Mouse (Mus musculus): ENCODE results near the gene B3galnt1.

The B3galnt1 gene

GRCm38 (mm10) chr3:69598261-69599165, at the start of gene B3galnt1:
TSS of gene B3galnt1 (minus strand) at chr3:69598960.
- in situ Hi-C loops (cut with MboI): no loop called here

- in situ Hi-C loops (cut with MboI): no loop called here
Measured at GRCm38 (mm10) chr3:69634521-69634920, 35.8 kb upstream of the B3galnt1 start.

GRCm38 (mm10) chr3:69633706-69634420, 35.1 kb upstream of the B3galnt1 start:
- in situ Hi-C loops (cut with MboI): no loop called here

DNA sequence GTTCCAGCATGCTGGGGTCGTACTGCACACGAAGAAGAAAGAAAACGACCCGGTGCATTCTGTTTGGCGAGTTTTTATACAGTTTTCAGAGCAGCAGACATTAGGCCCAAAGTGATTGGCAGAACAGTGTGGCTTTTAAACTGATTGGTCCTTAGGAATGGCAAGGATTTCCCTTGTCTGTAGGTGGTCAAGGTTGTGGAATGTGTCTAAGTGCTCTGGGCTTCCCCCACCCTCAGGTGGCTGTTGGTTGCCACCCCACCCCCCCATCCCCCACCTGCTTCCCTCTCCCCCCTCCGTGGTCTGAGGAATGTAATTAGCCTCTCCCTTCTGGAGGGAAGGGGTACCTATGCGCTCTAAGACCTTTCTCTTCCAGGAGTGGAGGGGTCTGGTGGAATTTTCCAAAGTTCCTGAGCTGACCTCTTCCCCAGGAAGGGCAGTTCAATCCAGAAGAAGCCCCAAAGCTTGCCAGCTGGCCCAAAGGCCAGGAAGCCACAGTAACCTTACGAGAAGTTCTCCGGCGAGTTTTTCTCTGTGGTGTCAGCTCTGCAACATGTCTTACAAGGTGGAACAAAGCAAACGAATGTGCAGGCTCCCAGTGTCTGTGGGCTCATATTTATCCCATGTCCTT, 28.3 kb upstream of the B3galnt1 start:
- in situ Hi-C loops (cut with MboI): no loop called here

- in situ Hi-C loops (cut with MboI): no loop called here
Measured at GRCm38 (mm10) chr3:69626213-69626962, 27.6 kb upstream of the B3galnt1 start.

- in situ Hi-C loops (cut with MboI): no loop called here
Measured at GRCm38 (mm10) chr3:69624182-69624581, 25.4 kb upstream of the B3galnt1 start.

- in situ Hi-C loops (cut with MboI): no loop called here
Measured at GRCm38 (mm10) chr3:69607909-69608308, 9.1 kb upstream of the B3galnt1 start.

DNA sequence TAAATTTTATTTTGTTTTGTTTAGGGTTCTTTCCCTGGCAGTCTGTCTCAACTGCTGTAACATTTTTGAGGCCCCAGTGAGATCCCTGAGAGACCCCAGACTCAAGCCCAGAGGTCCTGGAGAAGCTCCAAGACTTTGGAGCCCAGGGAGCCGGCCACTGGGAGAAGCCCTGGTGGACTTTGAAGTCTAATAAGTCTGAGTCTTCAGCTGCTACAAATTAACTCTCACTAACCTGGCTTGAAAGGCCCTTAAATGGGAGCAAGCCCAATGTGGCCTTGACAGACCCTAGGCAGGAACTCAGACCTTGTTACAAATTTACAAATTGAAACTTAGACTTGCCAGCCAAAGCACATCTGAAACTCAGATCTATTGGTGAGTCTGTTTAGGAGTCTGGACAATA, 8.7 kb upstream of the B3galnt1 start:
- in situ Hi-C loops (cut with MboI): no loop called here

GRCm38 (mm10) chr3:69606923-69607322, 8.2 kb upstream of the B3galnt1 start:
- in situ Hi-C loops (cut with MboI): no loop called here

DNA sequence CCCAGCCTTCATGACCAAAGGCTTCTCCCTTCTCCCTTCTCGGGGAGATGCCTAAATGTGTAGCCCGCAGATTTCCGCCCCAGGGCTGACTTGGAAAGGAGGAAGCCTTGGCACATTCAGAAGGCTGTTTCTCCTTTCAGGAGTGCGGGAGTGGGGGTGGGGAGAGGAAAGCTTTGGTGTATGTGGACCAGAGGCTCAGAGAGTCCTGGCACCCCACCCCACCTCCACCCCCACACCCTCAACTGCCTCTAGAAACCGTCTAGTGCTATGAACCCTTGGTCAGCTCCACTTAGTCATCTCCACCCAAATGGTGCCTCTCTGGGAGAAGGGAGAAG, 373 bp upstream of the B3galnt1 start:
- in situ Hi-C loops (cut with MboI): no loop called here

- in situ Hi-C loops (cut with MboI): no loop called here
Measured at GRCm38 (mm10) chr3:69597816-69598215, 944 bp downstream of the B3galnt1 start.

- in situ Hi-C loops (cut with MboI): no loop called here
Measured at GRCm38 (mm10) chr3:69597211-69597610, 1.5 kb downstream of the B3galnt1 start.

GRCm38 (mm10) chr3:69596116-69596515, 2.6 kb downstream of the B3galnt1 start:
- in situ Hi-C loops (cut with MboI): no loop called here

GRCm38 (mm10) chr3:69594071-69594470, 4.7 kb downstream of the B3galnt1 start:
- in situ Hi-C loops (cut with MboI): no loop called here

DNA sequence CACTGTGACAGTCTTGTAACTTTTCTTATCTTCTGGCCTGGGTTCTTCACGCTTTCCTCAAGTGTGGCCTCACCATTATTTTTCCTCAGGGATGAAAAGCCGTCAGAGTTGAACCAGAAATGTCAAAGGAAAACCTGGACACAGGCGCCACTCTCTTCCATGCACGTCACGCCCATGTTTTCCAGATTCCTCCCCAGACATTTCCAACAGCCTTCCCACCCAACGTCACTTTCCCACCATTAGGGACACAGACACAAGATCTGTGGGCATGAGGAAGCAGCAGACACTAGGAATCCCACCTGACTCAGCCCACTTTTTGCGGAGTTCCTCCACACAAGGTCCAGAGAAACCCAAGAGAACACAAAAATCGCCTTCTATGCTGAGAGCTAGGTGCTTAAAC, 5.3 kb downstream of the B3galnt1 start:
- in situ Hi-C loops (cut with MboI): no loop called here

DNA sequence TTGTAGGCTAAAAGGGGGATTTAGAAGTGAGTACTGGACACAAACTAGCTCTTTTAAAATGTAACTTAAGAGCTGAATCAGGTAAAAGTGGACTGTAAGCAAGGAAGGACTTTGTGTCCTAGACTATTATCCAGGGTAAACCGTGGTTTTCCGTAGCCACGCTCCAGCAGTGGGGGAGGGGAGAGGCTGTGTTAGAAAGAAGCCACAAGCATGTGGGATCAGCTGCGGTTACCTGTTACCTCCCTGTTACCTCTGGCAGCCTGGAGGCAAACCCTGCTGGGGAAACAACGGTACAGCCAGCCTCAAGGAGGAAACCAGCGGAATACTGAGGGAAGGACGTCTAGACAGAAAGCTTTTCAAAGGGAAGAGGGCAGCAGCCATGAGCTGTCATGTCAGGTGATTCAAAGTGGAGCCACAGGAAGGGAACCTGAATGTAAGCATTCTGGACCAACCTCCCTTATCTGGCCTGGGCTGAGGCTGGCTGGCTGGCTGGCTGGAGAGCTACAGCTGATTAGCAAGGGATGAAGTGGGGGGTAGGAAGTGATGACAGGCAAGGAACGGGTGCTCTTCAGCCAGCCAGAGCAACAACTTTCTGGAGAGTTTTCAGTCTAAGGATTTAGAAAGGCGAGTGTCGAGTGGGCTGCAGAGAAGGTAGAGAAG, 10.5 kb downstream of the B3galnt1 start:
- in situ Hi-C loops (cut with MboI): no loop called here

- in situ Hi-C loops (cut with MboI): no loop called here
Measured at GRCm38 (mm10) chr3:69583798-69584197, 15.0 kb downstream of the B3galnt1 start.

DNA sequence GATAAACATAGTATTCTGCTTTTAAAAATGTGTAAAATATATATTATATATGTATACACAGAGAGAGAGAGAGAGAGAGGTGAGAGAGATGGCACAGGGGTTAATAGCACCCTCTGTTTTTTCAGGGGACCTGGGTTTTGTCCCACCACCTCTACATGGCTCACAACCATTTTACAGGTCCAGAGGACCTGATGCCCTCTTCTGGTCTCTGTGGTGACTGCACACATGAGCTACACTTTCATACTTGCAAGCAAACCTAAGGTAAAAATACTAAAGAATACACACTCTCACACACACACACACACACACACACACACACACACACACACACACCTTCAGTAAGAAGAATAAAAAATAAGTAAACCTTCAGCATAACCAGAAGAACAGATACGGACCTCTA, 20.0 kb downstream of the B3galnt1 start:
- in situ Hi-C loops (cut with MboI): no loop called here

GRCm38 (mm10) chr3:69576715-69577114, 22.0 kb downstream of the B3galnt1 start:
- in situ Hi-C loops (cut with MboI): no loop called here

- in situ Hi-C loops (cut with MboI): no loop called here
Measured at GRCm38 (mm10) chr3:69575577-69575976, 23.2 kb downstream of the B3galnt1 start.

DNA sequence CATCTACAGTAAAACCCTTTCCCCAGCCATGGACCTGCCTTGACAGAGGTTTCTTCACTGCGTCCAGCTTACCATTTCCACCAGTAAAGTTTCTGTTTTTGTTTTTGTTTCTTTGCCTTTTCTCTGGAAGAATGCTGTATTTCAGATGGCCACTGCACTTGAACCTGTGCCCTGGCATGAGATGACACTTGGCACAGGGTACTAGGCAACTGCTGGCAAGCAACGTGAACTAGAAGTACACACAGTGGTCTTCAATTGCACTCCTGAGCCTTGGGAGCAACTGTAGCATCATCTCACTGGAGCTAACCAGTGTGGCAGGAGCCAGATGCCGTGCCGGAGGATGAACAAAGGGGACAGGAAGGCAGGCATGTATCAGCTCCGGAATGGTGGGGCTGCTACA, 26.2 kb downstream of the B3galnt1 start:
- in situ Hi-C loops (cut with MboI): no loop called here

All from mature B cell (primary cell).